Mouse (Mus musculus) thymus, postnatal 14 days (tissue): Measurements from ENCODE around the gene Atf7ip.
A peak's percentile ranks its signal among the peaks of the same experiment; 100 is the strongest.

Experiments
- DNase-seq: peaks from one replicate; pipeline ENCODE4 v3.0.0; 2021

Atf7ip gene

GRCm38 (mm10) chr6:136486801-136487553 lies 19.0 kb upstream of the Atf7ip start:
- no peak for DNase-seq

- DNase-seq = no peak
Measured at GRCm38 (mm10) chr6:136487554-136487950, 18.4 kb upstream of the Atf7ip start.

GRCm38 (mm10) chr6:136489899-136490298 lies 16.1 kb upstream of the Atf7ip start:
- DNase-seq = no peak

- DNase-seq = peak; percentile 68
Measured at GRCm38 (mm10) chr6:136490516-136491475, 15.2 kb upstream of the Atf7ip start.

GRCm38 (mm10) chr6:136491631-136492030 lies 14.3 kb upstream of the Atf7ip start:
- peak; percentile 24 for DNase-seq

- no peak for DNase-seq
Measured at GRCm38 (mm10) chr6:136492251-136492650, 13.7 kb upstream of the Atf7ip start.

- no peak for DNase-seq
Measured at GRCm38 (mm10) chr6:136493486-136493885, 12.5 kb upstream of the Atf7ip start.

GRCm38 (mm10) chr6:136493910-136494751 lies 11.8 kb upstream of the Atf7ip start:
- DNase-seq = no peak

GRCm38 (mm10) chr6:136495023-136495422 lies 10.9 kb upstream of the Atf7ip start:
- no peak for DNase-seq

- DNase-seq = peak; percentile 83
Measured at GRCm38 (mm10) chr6:136497744-136498143, 8.2 kb upstream of the Atf7ip start.

- no peak for DNase-seq
Measured at GRCm38 (mm10) chr6:136499292-136499977, 6.5 kb upstream of the Atf7ip start.

GRCm38 (mm10) chr6:136508652-136509051 lies 2.7 kb downstream of the Atf7ip start:
- no peak for DNase-seq

- DNase-seq = no peak
Measured at GRCm38 (mm10) chr6:136510945-136511344, 5.0 kb downstream of the Atf7ip start.

- no peak for DNase-seq
Measured at GRCm38 (mm10) chr6:136512351-136512750, 6.4 kb downstream of the Atf7ip start.

- no peak for DNase-seq
Measured at GRCm38 (mm10) chr6:136516626-136517025, 10.7 kb downstream of the Atf7ip start.

GRCm38 (mm10) chr6:136517221-136517620 lies 11.3 kb downstream of the Atf7ip start:
- DNase-seq = no peak

GRCm38 (mm10) chr6:136518537-136519246 lies 12.7 kb downstream of the Atf7ip start:
- peak; percentile 95 for DNase-seq

GRCm38 (mm10) chr6:136519254-136519653 lies 13.3 kb downstream of the Atf7ip start:
- DNase-seq = peak; percentile 45

- no peak for DNase-seq
Measured at GRCm38 (mm10) chr6:136520361-136520760, 14.4 kb downstream of the Atf7ip start.

GRCm38 (mm10) chr6:136521681-136522080 lies 15.7 kb downstream of the Atf7ip start:
- peak; percentile 53 for DNase-seq

GRCm38 (mm10) chr6:136522658-136523057 lies 16.7 kb downstream of the Atf7ip start:
- no peak for DNase-seq

- no peak for DNase-seq
Measured at GRCm38 (mm10) chr6:136524751-136525150, 18.8 kb downstream of the Atf7ip start.
